Mouse (Mus musculus) heart, embryonic 15.5 days (tissue): ENCODE measurements around the gene Abcb6. TPM values are rescaled to one million over a fixed set of nuclear protein-coding genes. Genes with fewer than 3 reads are reported as not detected.

Source experiments
- ATAC-seq: fragments of 200-750 bp; cut with Nextera tagmentation; replicated peaks from 2 replicates; pipeline ENCODE4 v1.8.0; 2017; ENCODE audit warnings: low read depth, moderate TSS enrichment; ENCODE audit not compliant: insufficient number of reproducible peaks, insufficient read depth, low FRiP score
- H3K27ac ChIP-seq: fragments of 300-500 bp; sonication (generic); 2 replicates; pipeline ENCODE4 v1.5.1; 2015; ENCODE audit warnings: mild to moderate bottlenecking, inconsistent platforms
- H3K27me3 ChIP-seq: fragments of 300-500 bp; sonication (generic); 2 replicates; pipeline ENCODE4 v1.6.1; 2015; ENCODE audit warnings: inconsistent platforms
- H3K36me3 ChIP-seq: fragments of 300-500 bp; sonication (generic); 2 replicates; pipeline ENCODE4 v1.6.1; 2015; ENCODE audit warnings: mild to moderate bottlenecking, inconsistent platforms
- H3K4me1 ChIP-seq: fragments of 300-500 bp; sonication (generic); replicated peaks from 2 replicates; pipeline ENCODE4 v1.6.1; 2015; ENCODE audit warnings: inconsistent platforms
- H3K4me2 ChIP-seq: fragments of 300-500 bp; sonication (generic); 2 replicates; pipeline ENCODE4 v1.6.1; 2015; ENCODE audit warnings: inconsistent platforms, mild to moderate bottlenecking, moderate library complexity
- H3K4me3 ChIP-seq: fragments of 300-500 bp; sonication (generic); 2 replicates; pipeline ENCODE4 v1.5.1; 2015; ENCODE audit warnings: mild to moderate bottlenecking, inconsistent platforms
- H3K9ac ChIP-seq: fragments of 300-500 bp; sonication (generic); 2 replicates; pipeline ENCODE4 v1.6.1; 2015; ENCODE audit warnings: mild to moderate bottlenecking, inconsistent platforms
- H3K9me3 ChIP-seq: fragments of 300-500 bp; sonication (generic); replicated peaks from 2 replicates; pipeline ENCODE4 v1.6.1; 2016; ENCODE audit warnings: inconsistent platforms
- WGBS: fragments of 180-500 bp; shearing (Covaris S2); methylation state at CpG from one replicate; pipeline ENCODE4 v1.1.7; 2015; ENCODE audit warnings: mixed read lengths; 5-methylcytosine and 5-hydroxymethylcytosine counted together
- polyA plus RNA-seq: library from polyadenylated mRNA; unstranded; fragments of >200 nt; fragmentation: Nextera tagmentation; extraction: Ambion mirVana; gene quantifications from 2 replicates; pipeline ENCODE4 v1.2.1, GENCODE M21; 2015

The Abcb6 gene
- polyA plus RNA-seq, 1 experiment from 2014 or later: 14.1 TPM

DNA sequence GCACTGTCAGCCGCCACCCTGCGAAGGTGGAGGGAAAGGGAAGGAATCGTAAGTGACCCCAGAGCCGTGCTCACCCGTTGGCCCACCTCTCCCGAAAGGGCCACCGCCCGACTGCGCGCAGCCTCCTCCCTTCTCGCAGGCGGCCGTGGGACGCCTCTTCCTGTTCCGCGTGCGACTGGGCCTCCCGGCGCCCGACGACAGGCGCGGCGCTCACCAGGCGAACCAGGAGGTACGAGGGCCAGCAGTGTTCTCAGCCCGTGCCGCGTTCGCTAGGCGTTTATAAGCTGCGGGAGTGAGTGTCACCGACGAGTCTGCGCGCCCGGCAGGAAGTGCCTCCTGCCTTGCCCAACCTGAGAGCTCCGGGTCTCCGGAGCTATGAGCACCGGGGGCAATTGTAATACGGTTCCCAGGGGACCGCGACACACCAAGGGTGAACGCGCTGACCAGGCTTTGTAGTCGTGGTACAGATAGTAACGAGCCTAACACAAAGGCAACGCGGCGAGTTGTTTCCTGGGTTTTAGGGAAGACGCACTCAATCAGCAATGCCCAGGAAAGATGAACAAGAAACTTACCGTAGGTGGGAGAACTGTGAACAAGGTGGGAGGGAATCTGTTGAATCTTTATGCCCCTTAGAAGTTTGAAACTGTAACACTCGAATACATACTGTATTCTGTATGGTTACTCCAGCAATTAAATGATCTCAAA is 38.6 kb downstream of the Abcb6 start:
- H3K9ac ChIP-seq: peak overlapping the region; percentile 94
- H3K27me3 ChIP-seq: no peaks in the 10 kb centered on the region
- peaks cover 47% of the 10 kb centered on the region for H3K36me3 ChIP-seq
- under 1% methylated on average over 53 of the region's 53 CpGs for WGBS
- peaks cover 22% of the 10 kb centered on the region for H3K4me1 ChIP-seq
- H3K4me2 ChIP-seq: peak overlapping the region; percentile 86
- H3K27ac ChIP-seq: peak overlapping the region; percentile 96
- H3K9me3 ChIP-seq: no peaks in the 10 kb centered on the region
- peak; percentile 28; the same call in 1 of the 2 replicates for ATAC-seq
- peak overlapping the region; percentile 90 for H3K4me3 ChIP-seq

GRCm38 (mm10) chr1:75140601-75141190 is 39.5 kb downstream of the Abcb6 start:
- H3K9ac ChIP-seq: peak overlapping the region; percentile 94
- H3K4me1 ChIP-seq: peaks cover 22% of the 10 kb centered on the region
- ATAC-seq: no peak
- peaks cover 46% of the 10 kb centered on the region for H3K36me3 ChIP-seq
- H3K27me3 ChIP-seq: no peaks in the 10 kb centered on the region
- H3K4me3 ChIP-seq: peak overlapping the region; percentile 90
- no peaks in the 10 kb centered on the region for H3K9me3 ChIP-seq
- H3K4me2 ChIP-seq: peak overlapping the region; percentile 86
- WGBS: 57% methylated on average over 4 of the region's 4 CpGs
- H3K27ac ChIP-seq: peak overlapping the region; percentile 96

GRCm38 (mm10) chr1:75138448-75138847 is 41.7 kb downstream of the Abcb6 start:
- Histone ChIP-seq H3K36me3 (peaks cover 36% of the 10 kb centered on the region), H3K9ac (no peak overlapping the region), H3K4me3 (no peak overlapping the region), H3K9me3 (no peaks in the 10 kb centered on the region), H3K4me1 (peaks cover 17% of the 10 kb centered on the region), H3K27ac (no peak overlapping the region), H3K4me2 (no peak overlapping the region), H3K27me3 (no peaks in the 10 kb centered on the region)
- no peak for ATAC-seq
- 89% methylated on average over 2 of the region's 2 CpGs for WGBS

DNA sequence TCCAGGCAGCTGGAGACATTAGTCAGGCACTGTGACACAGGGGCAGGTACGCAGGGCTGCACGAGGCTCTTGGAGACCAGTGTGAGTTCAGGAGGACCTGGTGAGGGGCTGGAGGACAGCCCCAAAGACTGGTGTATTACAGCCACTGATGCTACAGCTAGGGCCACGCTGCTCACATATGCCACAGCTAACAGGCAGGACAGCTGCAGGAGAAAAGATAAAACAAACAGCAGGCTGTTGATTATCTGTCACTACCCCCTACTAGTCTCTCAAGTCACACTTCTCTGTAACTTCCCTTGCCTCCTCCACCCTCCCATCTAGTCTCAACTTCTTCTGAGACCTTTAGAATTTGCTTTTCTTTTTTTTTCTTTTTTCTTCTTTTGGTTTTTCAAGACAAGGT is 43.5 kb downstream of the Abcb6 start:
- no peaks in the 10 kb centered on the region for H3K9me3 ChIP-seq
- H3K9ac ChIP-seq: no peak overlapping the region
- ATAC-seq: no peak
- peaks cover 13% of the 10 kb centered on the region for H3K4me1 ChIP-seq
- no peak overlapping the region for H3K27ac ChIP-seq
- no peak overlapping the region for H3K4me3 ChIP-seq
- WGBS: 36% methylated on average over 3 of the region's 3 CpGs
- no peaks in the 10 kb centered on the region for H3K27me3 ChIP-seq
- H3K4me2 ChIP-seq: no peak overlapping the region
- peaks cover 36% of the 10 kb centered on the region for H3K36me3 ChIP-seq

GRCm38 (mm10) chr1:75136293-75136692 is 43.9 kb downstream of the Abcb6 start:
- no peak for ATAC-seq
- Histone ChIP-seq H3K27me3 (no peaks in the 10 kb centered on the region), H3K4me3 (no peak overlapping the region), H3K4me2 (no peak overlapping the region), H3K27ac (no peak overlapping the region), H3K9ac (no peak overlapping the region), H3K9me3 (no peaks in the 10 kb centered on the region), H3K4me1 (peaks cover 12% of the 10 kb centered on the region), H3K36me3 (peaks cover 36% of the 10 kb centered on the region)
- 71% methylated on average over 6 of the region's 6 CpGs for WGBS

GRCm38 (mm10) chr1:75133421-75134207 is 46.6 kb downstream of the Abcb6 start, which contains the start of gene Slc23a3:
TSS of gene Slc23a3 (minus strand) at chr1:75133890.
- Histone ChIP-seq H3K4me3 (no peak within 1 kb of the TSS), H3K36me3 (peaks cover 25% of the 10 kb centered on the region), H3K4me2 (no peak within 1 kb of the TSS), H3K27ac (no peak within 1 kb of the TSS), H3K9ac (no peak within 1 kb of the TSS), H3K27me3 (no peaks in the 10 kb centered on the region), H3K9me3 (no peaks in the 10 kb centered on the region), H3K4me1 (no peaks in the 10 kb centered on the region)
- WGBS: 58% methylated on average over 12 of the region's 12 CpGs
- ATAC-seq: no peak

DNA sequence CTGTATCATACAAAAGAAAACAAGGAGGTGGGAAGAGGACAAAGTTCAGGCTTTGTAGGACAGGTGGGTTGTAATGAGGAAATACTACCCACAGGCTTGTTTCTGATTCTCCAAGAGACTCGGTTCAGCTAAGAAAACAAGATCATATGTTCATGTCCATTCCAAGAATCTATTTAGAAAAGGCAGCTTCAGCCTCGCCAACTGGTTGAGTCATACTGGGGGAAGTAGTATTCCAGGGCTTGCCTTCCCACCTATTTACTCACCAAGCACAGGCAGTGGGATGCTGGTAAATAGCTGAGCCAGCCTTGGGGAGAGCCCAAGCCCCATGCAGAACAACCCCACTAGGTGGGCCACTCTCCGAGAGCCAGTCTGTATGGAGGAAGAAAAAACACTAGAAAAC is 51.6 kb downstream of the Abcb6 start:
- Histone ChIP-seq H3K27me3 (no peaks in the 10 kb centered on the region), H3K36me3 (no peaks in the 10 kb centered on the region), H3K9me3 (no peaks in the 10 kb centered on the region), H3K4me1 (peaks cover 9% of the 10 kb centered on the region), H3K4me3 (no peak overlapping the region), H3K27ac (no peak overlapping the region), H3K4me2 (no peak overlapping the region), H3K9ac (no peak overlapping the region)
- no peak for ATAC-seq
- WGBS: 67% methylated on average over 3 of the region's 3 CpGs

DNA sequence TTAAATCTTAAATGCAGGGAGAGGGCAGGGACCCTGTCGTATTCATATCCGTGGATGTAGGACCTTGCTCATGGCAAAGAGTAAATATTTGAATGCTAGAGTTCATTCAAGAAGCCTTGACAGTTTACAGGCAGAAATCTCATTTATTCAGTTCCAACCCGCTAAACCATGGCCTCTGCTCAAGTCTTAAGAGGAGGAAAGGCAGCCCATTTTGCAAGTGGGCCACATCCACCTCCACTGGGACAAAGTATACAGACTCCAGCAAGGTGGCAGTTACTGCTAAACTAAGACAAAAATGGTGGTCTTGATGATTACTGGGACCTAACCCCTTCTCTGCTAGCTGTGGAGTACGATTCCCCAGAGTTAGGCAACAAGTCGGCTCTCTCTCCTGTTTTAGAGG is 54.8 kb downstream of the Abcb6 start:
- H3K4me1 ChIP-seq: peaks cover 9% of the 10 kb centered on the region
- H3K9me3 ChIP-seq: no peaks in the 10 kb centered on the region
- peak overlapping the region; percentile 72 for H3K4me3 ChIP-seq
- no peaks in the 10 kb centered on the region for H3K36me3 ChIP-seq
- peak overlapping the region; percentile 71; the same call in 1 of the 2 replicates for H3K9ac ChIP-seq
- peak overlapping the region; percentile 73 for H3K4me2 ChIP-seq
- ATAC-seq: no peak; the same call in 1 of the 2 replicates
- H3K27me3 ChIP-seq: no peaks in the 10 kb centered on the region
- WGBS: 35% methylated on average over 5 of the region's 5 CpGs
- peak overlapping the region; percentile 98 for H3K27ac ChIP-seq

DNA sequence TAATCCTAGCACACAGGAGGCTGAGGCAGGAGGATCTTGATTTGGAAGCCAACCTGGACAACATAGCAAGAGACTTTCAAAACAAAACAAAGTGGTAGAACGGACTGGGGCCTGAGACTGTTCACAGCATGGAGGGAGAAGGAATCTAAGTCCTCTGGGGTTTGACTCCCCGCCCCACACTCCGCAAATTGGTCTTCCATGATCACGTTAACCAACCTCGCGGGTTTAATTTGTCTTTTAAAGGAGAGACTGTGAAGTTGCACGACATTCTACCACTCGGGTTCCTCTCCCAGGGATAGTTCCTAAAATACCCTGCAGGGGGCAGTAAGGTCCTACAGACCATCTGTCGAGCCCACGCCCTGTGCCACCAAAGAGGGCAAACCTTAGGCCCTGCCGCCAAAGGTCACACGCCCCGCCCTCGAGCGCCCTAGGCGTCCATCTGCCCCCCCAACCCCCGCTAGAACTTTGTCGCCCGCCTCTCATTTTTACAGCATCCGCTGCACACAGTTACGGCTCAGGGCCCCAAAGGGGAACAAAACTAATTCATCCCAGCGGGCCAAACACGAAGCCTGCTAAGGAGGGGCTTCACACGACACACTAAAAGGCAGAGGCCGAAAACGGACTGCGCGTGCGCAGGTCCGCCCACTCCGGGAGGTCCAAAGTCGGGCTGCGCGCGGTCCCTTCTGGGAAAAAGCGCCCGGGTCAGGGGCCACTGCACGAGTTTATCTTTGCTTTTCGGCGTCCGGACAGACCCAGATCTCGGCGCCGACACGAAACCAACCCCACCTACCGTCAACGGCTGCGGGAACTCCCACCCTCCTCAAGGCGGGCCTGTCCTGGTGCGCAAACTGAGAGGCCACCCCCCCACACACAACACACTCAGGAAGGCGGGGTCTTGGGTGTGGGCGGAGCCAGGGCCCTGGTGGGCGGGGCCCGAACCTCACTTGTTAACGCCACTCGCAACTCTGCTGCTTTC is 55.6 kb downstream of the Abcb6 start, which contains the start of gene Nhej1:
Nhej1 (minus strand) TSS at position 855 of the 976 bp plus-strand sequence.
- H3K9ac ChIP-seq: peak within 1 kb of the TSS; percentile 71
- H3K4me1 ChIP-seq: peaks cover 9% of the 10 kb centered on the region
- WGBS: 1% methylated on average over 56 of the region's 56 CpGs
- H3K36me3 ChIP-seq: no peaks in the 10 kb centered on the region
- peak; percentile 97 for ATAC-seq
- H3K4me2 ChIP-seq: peak within 1 kb of the TSS; percentile 73
- no peaks in the 10 kb centered on the region for H3K9me3 ChIP-seq
- H3K27ac ChIP-seq: peak within 1 kb of the TSS; percentile 98
- H3K27me3 ChIP-seq: no peaks in the 10 kb centered on the region
- peak within 1 kb of the TSS; percentile 72 for H3K4me3 ChIP-seq

- WGBS: 77% methylated on average over 3 of the region's 3 CpGs
- Histone ChIP-seq H3K9ac (no peak overlapping the region), H3K4me1 (peaks cover 9% of the 10 kb centered on the region), H3K27ac (no peak overlapping the region), H3K36me3 (no peaks in the 10 kb centered on the region), H3K4me2 (no peak overlapping the region), H3K4me3 (no peak overlapping the region), H3K9me3 (no peaks in the 10 kb centered on the region), H3K27me3 (no peaks in the 10 kb centered on the region)
- ATAC-seq: no peak
Observed at GRCm38 (mm10) chr1:75122211-75122610, 58.0 kb downstream of the Abcb6 start.
